Mouse (Mus musculus): Measurements from ENCODE around the gene Polr3g.
"Not testable (repeated sequence)": the region's sequence is repeated elsewhere in the genome, so short reads cannot be mapped to it uniquely, and the experiment has no call there.

Polr3g gene

DNA sequence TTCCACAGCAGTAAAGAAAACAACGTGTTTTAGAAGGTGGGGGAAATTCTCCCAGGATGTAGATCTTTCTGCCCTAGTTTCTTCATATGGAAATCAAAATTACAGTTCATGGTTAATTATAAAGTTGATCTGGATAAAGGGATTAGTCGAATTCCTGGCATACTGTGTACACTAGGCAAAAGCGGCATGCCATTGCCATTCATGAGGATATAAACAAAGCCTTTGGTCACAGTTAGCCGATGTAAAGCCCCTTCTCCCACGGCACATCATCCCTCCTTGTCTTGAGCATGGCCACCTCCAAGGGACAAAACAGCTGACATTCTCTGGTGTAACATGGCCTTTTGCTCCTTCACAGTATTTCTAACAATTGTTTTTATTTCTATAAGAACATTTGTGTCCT lies 80.2 kb downstream of the Polr3g start:
- no peak for DNase-seq (ENCODE audit: low spot score)

DNA sequence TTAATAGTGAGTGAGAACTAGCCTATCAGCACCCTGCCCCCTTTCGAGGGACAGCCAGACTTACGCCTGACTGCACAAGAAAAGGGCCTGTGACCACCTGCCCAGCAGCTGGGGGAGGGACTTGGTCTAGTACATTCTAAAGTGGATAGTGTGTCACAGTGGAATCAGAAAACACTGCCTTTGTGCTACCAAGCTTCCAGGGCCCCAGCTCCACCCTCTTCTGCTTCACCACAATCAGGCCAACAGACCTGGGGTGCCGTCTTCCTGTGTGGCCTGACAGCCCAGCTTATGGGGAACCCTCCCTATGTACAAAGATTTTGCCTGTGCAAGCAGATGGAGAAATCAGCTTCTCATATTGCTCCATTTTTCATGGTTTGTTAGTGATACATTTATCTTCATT lies 81.4 kb downstream of the Polr3g start:
- DNase-seq (ENCODE audit: low spot score) = no peak

DNA sequence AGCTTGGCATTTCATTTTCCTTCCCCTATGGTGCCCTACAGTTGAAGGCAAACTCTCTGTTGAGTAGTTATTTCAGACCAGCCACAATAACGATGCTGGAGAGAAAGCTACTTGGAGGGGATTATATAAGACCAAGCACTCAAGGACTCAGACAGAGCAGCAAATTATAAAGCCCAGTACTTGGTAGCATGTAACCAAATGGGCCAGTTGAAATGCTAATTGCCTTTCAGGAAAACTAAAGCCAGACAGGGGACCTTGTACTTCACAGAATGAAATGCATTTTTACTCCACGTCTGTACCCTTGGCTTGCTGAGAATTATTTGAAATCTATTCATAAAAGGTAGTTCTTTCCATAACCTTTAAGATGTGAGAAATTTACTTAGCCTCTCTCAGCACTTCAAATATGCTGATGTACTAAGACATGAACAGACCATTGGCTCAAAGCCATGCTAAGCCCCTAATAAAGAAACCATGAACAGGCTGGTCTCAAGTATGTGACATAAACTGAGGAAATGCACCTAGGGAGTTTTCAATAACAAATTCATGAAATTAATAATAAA lies 82.1 kb downstream of the Polr3g start:
- DNase-seq (ENCODE audit: low spot score) = no peak

- not testable (repeated sequence) for DNase-seq (ENCODE audit: low spot score)
These were observed 83.0 kb downstream of the Polr3g start for GRCm38 (mm10) chr13:81627861-81628260.

All from ovary, postnatal 36 days (tissue).